Mouse (Mus musculus): ENCODE results near the gene Rassf2. TPM values are rescaled to one million over a fixed set of nuclear protein-coding genes. Genes with fewer than 3 reads are reported as not detected.

The Rassf2 gene
- polyA plus RNA-seq, 1 experiment from 2014 or later, result 5.5 TPM

DNA sequence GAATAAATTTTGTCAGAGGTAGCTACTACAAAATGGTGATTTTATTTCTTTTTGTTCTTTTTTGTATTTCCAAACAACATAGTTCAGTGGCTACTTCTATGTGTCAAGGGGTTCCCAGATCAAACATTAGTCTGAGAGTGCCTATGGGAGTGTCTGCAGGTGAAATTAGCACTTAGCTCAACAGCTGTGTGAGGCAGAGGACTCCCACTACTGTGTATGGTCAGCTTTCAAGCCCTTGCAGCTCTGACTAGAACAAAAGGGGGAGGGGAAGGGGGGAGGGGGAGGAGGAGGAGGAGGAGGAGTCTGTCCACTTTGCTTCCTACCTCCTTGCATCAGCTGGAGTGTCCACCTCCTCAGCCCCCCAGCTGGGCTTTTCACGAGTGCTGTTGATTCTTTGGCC is 85.7 kb downstream of the Rassf2 start:
- Histone ChIP-seq H3K36me3 (no peaks in the 10 kb centered on the region), H3K27me3 (ENCODE audit: low read depth, poor library complexity, severe bottlenecking) (no peaks in the 10 kb centered on the region), H3K9me3 (replicated peaks) (no peaks in the 10 kb centered on the region), H3K27ac (no peak overlapping the region), H3K4me3 (no peak overlapping the region), H3K4me1 (no peaks in the 10 kb centered on the region)
- 53% methylated on average over 1 of the region's 1 CpGs for WGBS
- DNase-seq (ENCODE audit: low spot score), result no peak

DNA sequence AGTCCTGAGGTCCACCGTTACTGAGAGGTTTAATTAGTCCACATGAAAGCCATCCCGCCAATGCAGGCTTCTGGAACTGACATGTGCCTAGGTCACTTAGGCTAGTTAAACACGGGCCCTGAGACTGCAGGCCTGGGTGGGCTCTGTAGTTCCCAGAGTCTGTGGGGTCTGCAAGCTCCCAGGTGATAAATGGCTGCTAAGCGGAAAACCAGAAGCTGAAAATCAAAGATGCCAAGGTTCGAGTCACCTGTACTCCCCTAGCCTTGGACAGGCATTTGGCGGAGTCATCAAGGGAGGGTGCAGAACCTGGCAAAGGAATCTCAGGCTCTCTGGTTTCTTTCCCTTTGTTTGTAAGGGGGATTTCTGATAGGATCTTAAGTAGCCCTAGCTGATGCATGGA is 88.6 kb downstream of the Rassf2 start:
- Histone ChIP-seq H3K27ac (no peak overlapping the region), H3K4me1 (no peaks in the 10 kb centered on the region), H3K36me3 (peaks cover 2% of the 10 kb centered on the region; the same call in 1 of the 2 replicates), H3K4me3 (no peak overlapping the region), H3K27me3 (ENCODE audit: low read depth, poor library complexity, severe bottlenecking) (no peaks in the 10 kb centered on the region), H3K9me3 (replicated peaks) (no peaks in the 10 kb centered on the region)
- DNase-seq (ENCODE audit: low spot score), result no peak
- 84% methylated on average over 6 of the region's 6 CpGs for WGBS

DNA sequence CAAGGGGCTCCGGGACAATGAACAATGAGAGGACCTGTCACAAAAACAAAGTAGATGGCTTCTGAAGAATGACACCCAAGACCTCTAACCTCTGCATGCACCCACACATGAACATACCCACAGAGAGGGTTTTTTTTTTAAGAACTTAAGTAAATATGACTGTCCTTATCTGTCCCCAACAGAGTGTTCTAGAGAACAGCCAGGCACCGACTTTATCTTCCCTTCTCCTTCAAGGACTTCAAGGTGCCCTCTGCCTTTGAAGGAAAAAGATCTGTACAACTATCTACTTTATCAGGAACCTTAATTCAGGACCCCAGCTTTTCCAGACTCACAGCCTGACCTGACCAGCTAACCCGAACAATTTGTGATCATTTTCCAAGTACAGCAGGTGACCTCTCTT is 89.6 kb downstream of the Rassf2 start:
- Histone ChIP-seq H3K27ac (no peak overlapping the region), H3K36me3 (peaks cover 4% of the 10 kb centered on the region; the same call in 1 of the 2 replicates), H3K27me3 (ENCODE audit: low read depth, poor library complexity, severe bottlenecking) (no peaks in the 10 kb centered on the region), H3K4me1 (no peaks in the 10 kb centered on the region), H3K9me3 (replicated peaks) (no peaks in the 10 kb centered on the region), H3K4me3 (no peak overlapping the region)
- DNase-seq (ENCODE audit: low spot score), result no peak
- WGBS, result 82% methylated on average over 3 of the region's 3 CpGs

Other genes with a start within 250 kb of the Rassf2 start
- gene Erv3, start 170.5 kb downstream of the Rassf2 start, polyA plus RNA-seq (2016; fragmentation: Nextera tagmentation; extraction: Ambion mirVana), result not detected in 2 replicates
- 9.8 and 19.3 TPM in 2 replicates for gene Prnp, start 120.3 kb downstream of the Rassf2 start, polyA plus RNA-seq (2016; fragmentation: Nextera tagmentation; extraction: Ambion mirVana)
- gene Prn, start 120.3 kb downstream of the Rassf2 start, polyA plus RNA-seq (2016; fragmentation: Nextera tagmentation; extraction: Ambion mirVana), result not detected in 2 replicates
- gene Prnd, start 79.4 kb downstream of the Rassf2 start, polyA plus RNA-seq (2016; fragmentation: Nextera tagmentation; extraction: Ambion mirVana), result 11.0 and 13.7 TPM in 2 replicates
- gene Slc23a2, start 114.8 kb upstream of the Rassf2 start, polyA plus RNA-seq (2016; fragmentation: Nextera tagmentation; extraction: Ambion mirVana), result 8.1 and 9.8 TPM in 2 replicates
- gene Tmem230, start 217.5 kb upstream of the Rassf2 start, polyA plus RNA-seq (2016; fragmentation: Nextera tagmentation; extraction: Ambion mirVana), result 38.7 and 45.0 TPM in 2 replicates
- gene Pcna, start 223.1 kb upstream of the Rassf2 start, polyA plus RNA-seq (2016; fragmentation: Nextera tagmentation; extraction: Ambion mirVana), result 401 and 431 TPM in 2 replicates
- gene Cds2, start 232.9 kb upstream of the Rassf2 start, polyA plus RNA-seq (2016; fragmentation: Nextera tagmentation; extraction: Ambion mirVana), result 25.8 and 26.7 TPM in 2 replicates